Mouse (Mus musculus): ENCODE data around the gene Foxn2. TPM values are rescaled to one million over a fixed set of nuclear protein-coding genes. Genes with fewer than 3 reads are reported as not detected.
"Not testable (repeated sequence)": the region's sequence is repeated elsewhere in the genome, so short reads cannot be mapped to it uniquely, and the experiment has no call there.

The Foxn2 gene
- polyA plus RNA-seq, 2 experiments from 2014 or later: 34.5 to 41.0 TPM

GRCm38 (mm10) chr17:88441432-88442174 is 1.1 kb downstream of the Foxn2 start:
- ATAC-seq: peak; percentile 51

GRCm38 (mm10) chr17:88442661-88443060 is 2.1 kb downstream of the Foxn2 start:
- ATAC-seq: no peak

GRCm38 (mm10) chr17:88443186-88443585 is 2.7 kb downstream of the Foxn2 start:
- ATAC-seq: no peak

- ATAC-seq: no peak
Observed at GRCm38 (mm10) chr17:88458079-88458478, 17.6 kb downstream of the Foxn2 start.

- no peak for ATAC-seq
Observed at GRCm38 (mm10) chr17:88459516-88459915, 19.0 kb downstream of the Foxn2 start.

GRCm38 (mm10) chr17:88459916-88460901 is 19.7 kb downstream of the Foxn2 start:
- ATAC-seq: no peak

GRCm38 (mm10) chr17:88462658-88463057 is 22.1 kb downstream of the Foxn2 start:
- ATAC-seq: no peak

- ATAC-seq: no peak
Observed at GRCm38 (mm10) chr17:88466591-88466990, 26.1 kb downstream of the Foxn2 start.

GRCm38 (mm10) chr17:88467696-88468095 is 27.2 kb downstream of the Foxn2 start:
- no peak for ATAC-seq

GRCm38 (mm10) chr17:88468655-88469398 is 28.3 kb downstream of the Foxn2 start:
- ATAC-seq: not testable (repeated sequence)

- no peak for ATAC-seq
Observed at GRCm38 (mm10) chr17:88473766-88474165, 33.3 kb downstream of the Foxn2 start.

GRCm38 (mm10) chr17:88477165-88477564 is 36.7 kb downstream of the Foxn2 start:
- no peak for ATAC-seq

GRCm38 (mm10) chr17:88477699-88478098 is 37.2 kb downstream of the Foxn2 start:
- ATAC-seq: no peak

- peak; percentile 79 for ATAC-seq
Observed at GRCm38 (mm10) chr17:88479040-88479439, 38.5 kb downstream of the Foxn2 start.

GRCm38 (mm10) chr17:88480369-88480768 is 39.9 kb downstream of the Foxn2 start:
- ATAC-seq: peak; percentile 50

GRCm38 (mm10) chr17:88481062-88481461 is 40.6 kb downstream of the Foxn2 start:
- no peak for ATAC-seq

GRCm38 (mm10) chr17:88481587-88481986 is 41.1 kb downstream of the Foxn2 start:
- ATAC-seq: no peak

GRCm38 (mm10) chr17:88484539-88484938 is 44.0 kb downstream of the Foxn2 start:
- peak; percentile 66 for ATAC-seq

GRCm38 (mm10) chr17:88484951-88485350 is 44.4 kb downstream of the Foxn2 start:
- no peak for ATAC-seq

- ATAC-seq: no peak
Observed at GRCm38 (mm10) chr17:88490546-88490945, 50.0 kb downstream of the Foxn2 start.

GRCm38 (mm10) chr17:88491366-88492106 is 51.0 kb downstream of the Foxn2 start:
- ATAC-seq: peak; percentile 64

GRCm38 (mm10) chr17:88492107-88492460 is 51.6 kb downstream of the Foxn2 start:
- no peak for ATAC-seq
